ENCODE assay signal across 8 mouse cellular contexts in genomic region chr8:121652774-121653323, GRCm38 (mm10). TPM values are rescaled to one million over a fixed set of nuclear protein-coding genes. Genes with fewer than 3 reads are reported as not detected.
DNase-seq lines count a peak whose midpoint lies in the region; TF ChIP-seq lines count a peak whose summit lies in the region.

Gene Zcchc14 (minus strand): TSS chr8:121652901.

- DNase-seq in NIH3T3 (ENCODE audit: low read depth) = peak; percentile 100
- peak; percentile 98 to 100 for DNase-seq in cerebellum, adult 2 months
- DNase-seq in forelimb bud, embryonic 11.5 days (ENCODE audit: low read depth, low spot score) = peak; percentile 98
- peak; percentile 94 for DNase-seq in heart, postnatal 36 days
- DNase-seq in layer of hippocampus, adult 2 months (ENCODE audit: low spot score in 2 of 2) = peak; percentile 97 to 99
- peak; percentile 99 for DNase-seq in lung, adult 18-20 months
- DNase-seq in ovary, adult 18-20 months (ENCODE audit: low spot score) = peak; percentile 98
- DNase-seq in thymus, postnatal 25 days = peak; percentile 17

- WGBS in cerebellum, adult 2 months = under 1% methylated on average over 67 of the region's 67 CpGs

- peak within 1 kb of the TSS; percentile 71 for H3K4me3 ChIP-seq in cerebellum, adult 2 months (replicated peaks; ENCODE audit: insufficient read depth, low read depth, low read length)
- peak within 1 kb of the TSS; percentile 81 for H3K4me3 ChIP-seq in layer of hippocampus, adult 2 months

- peaks cover 28% of the 10 kb centered on the region for H3K4me1 ChIP-seq in cerebellum, adult 2 months (ENCODE audit: control insufficient read depth, insufficient read depth, low read length)

- intact Hi-C loops in heart, postnatal 36 days (cut with DNase I) = no loop called here

- TF ChIP-seq CTCF in cerebellum, adult 2 months (IDR thresholded peaks at IDR 0.05; ENCODE audit: borderline replicate concordance, insufficient read depth, low read depth, low read length) = no peak
- no peak for TF ChIP-seq CTCF in layer of hippocampus, adult 2 months (conservative IDR thresholded peaks at IDR 0.05)

- H3K27ac ChIP-seq in cerebellum, adult 2 months (ENCODE audit: insufficient read depth, low read length) = peak within 1 kb of the TSS; percentile 97
- H3K27ac ChIP-seq in layer of hippocampus, adult 2 months = peak within 1 kb of the TSS; percentile 99

- no peaks in the 10 kb centered on the region for H3K27me3 ChIP-seq in cerebellum, adult 2 months (ENCODE audit: control insufficient read depth, insufficient read depth, low read length)

- TF ChIP-seq POLR2A in cerebellum, adult 2 months (IDR thresholded peaks at IDR 0.05; ENCODE audit: borderline replicate concordance, insufficient read depth, low read length) = no peak; the same call in none of the 2 replicates

RNA-seq across cellular contexts. Expression of gene Zcchc14, which starts in this region (rescaled TPM):
- polyA plus RNA-seq in cerebellum, adult 2 months (2012; rRNA removed) = 37.0 and 41.0 TPM in 2 replicates
- 10 to 100 TPM; 25.3 to 33.1 TPM for total RNA-seq in heart, postnatal 36 days (2021)
- 10 to 100 TPM; 92.5 to 93.2 TPM for total RNA-seq in layer of hippocampus, adult 2 months (2021)

Comparison
In these comparisons a context has a peak if more than half of its experiments do, and no peak if none do; other contexts are left out.
1. Peak in every context shown above with its lines: DNase-seq, H3K4me3 ChIP-seq and H3K27ac ChIP-seq.
2. DNase-seq: peak in every context shown above with its lines; median percentile 100 in NIH3T3; 99 in cerebellum, adult 2 months; 99 in lung, adult 18-20 months; 98 in forelimb bud, embryonic 11.5 days; 98 in layer of hippocampus, adult 2 months; 98 in ovary, adult 18-20 months; 94 in heart, postnatal 36 days; 17 in thymus, postnatal 25 days.